Mouse (Mus musculus): ENCODE data around the gene F2. TPM values are rescaled to one million over a fixed set of nuclear protein-coding genes. Genes with fewer than 3 reads are reported as not detected.

The F2 gene
- polyA plus RNA-seq, 1 experiment from 2014 or later, result 15.9 TPM

DNA sequence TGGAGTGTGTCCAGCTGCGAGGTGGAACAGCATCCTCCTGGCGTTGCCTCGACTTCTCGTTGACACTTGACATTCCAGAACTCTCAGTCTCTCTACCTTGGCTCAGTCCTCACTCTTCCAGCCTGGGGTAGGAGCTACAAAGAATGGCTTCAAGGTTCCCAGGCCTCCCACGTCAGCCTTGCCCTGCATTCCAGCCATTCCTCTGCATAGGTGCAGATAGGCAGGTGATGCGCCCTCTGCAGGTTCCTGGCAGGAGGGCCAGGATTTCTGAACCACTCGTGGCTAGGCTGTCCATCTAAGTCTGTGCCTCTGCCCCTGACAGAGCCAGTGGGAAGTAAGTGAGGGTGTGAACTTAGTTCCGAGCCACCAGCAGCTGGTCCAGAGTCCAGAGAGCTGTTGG is 20.6 kb upstream of the F2 start:
- H3K9me3 ChIP-seq, result no peaks in the 10 kb centered on the region
- peaks cover 88% of the 10 kb centered on the region for H3K36me3 ChIP-seq
- no peak overlapping the region for H3K4me3 ChIP-seq
- 55% methylated on average over 8 of the region's 8 CpGs for WGBS
- DNase-seq (ENCODE audit: low spot score), result no peak
- peak overlapping the region; percentile 93; the same call in 1 of the 2 replicates for H3K27ac ChIP-seq
- peaks cover 54% of the 10 kb centered on the region for H3K4me1 ChIP-seq
- H3K27me3 ChIP-seq (ENCODE audit: insufficient read depth, poor library complexity, severe bottlenecking), result no peaks in the 10 kb centered on the region

DNA sequence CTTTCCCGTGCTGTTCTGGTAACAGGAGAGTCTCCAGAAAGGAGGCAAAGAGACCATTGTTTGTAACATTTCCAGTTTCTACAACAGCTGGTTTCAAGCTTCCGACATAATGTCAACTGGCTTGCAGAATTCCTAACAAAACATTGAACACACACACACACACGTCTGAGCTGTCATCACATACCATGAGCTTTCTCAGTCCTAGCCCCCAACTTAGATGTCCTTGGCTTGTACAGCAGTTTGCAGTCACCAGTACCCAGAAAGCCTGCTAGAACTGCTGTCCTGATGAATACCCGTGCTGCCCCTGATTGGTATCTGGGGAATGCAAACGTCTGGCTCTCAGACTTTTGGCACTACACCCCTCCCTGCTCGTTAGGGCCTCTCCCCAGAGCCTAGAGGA is 19.6 kb upstream of the F2 start:
- no peak for DNase-seq (ENCODE audit: low spot score)
- H3K27ac ChIP-seq, result peak overlapping the region; percentile 93
- H3K4me1 ChIP-seq, result peaks cover 64% of the 10 kb centered on the region
- no peaks in the 10 kb centered on the region for H3K9me3 ChIP-seq
- peaks cover 80% of the 10 kb centered on the region for H3K36me3 ChIP-seq
- H3K27me3 ChIP-seq (ENCODE audit: insufficient read depth, poor library complexity, severe bottlenecking), result no peaks in the 10 kb centered on the region
- WGBS, result 31% methylated on average over 6 of the region's 6 CpGs
- no peak overlapping the region for H3K4me3 ChIP-seq

DNA sequence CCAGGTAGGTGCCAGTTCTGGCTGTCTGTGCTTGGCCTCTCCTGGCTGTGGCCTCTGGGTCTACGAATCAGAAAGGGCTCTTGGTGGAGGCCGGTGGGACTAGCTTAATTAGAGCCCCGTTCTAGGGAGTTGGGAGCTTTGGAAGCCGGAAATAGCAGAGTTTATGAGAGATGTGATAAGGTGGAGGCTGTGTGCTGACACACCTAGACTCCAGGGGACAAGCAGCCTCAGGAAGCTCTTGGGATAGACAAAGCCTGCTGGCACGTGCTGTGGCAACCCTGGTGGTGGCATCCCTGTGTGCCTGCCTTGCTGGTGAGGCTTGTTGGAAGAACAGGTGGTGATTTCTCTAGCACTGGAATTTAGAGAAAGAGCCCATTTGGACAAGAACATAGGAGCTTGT is 19.2 kb upstream of the F2 start:
- H3K36me3 ChIP-seq, result peaks cover 78% of the 10 kb centered on the region
- peaks cover 66% of the 10 kb centered on the region for H3K4me1 ChIP-seq

DNA sequence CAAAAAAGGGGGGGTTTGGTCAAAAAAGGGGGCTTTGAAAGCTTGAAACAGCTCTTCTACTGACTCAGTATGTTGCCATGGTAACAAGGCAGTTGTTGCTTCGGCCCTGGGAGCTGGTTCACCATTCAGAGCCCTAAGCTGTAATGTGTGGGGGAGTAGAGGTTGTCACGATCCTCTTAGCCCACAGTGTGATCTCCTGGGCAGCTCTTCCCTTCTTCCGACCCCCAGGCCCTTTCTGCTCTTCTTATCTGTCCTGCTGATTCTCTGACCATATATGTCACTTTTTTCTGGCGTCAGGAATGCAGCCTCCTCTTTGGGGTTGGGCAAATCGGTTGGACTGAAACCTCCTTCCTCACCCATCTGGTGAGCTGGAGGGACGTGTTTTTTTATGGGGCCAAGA is 16.6 kb upstream of the F2 start:
- H3K36me3 ChIP-seq, result peaks cover 56% of the 10 kb centered on the region
- H3K4me3 ChIP-seq, result peak overlapping the region; percentile 29; the same call in 1 of the 2 replicates
- peak overlapping the region; percentile 93 for H3K27ac ChIP-seq
- H3K27me3 ChIP-seq (ENCODE audit: insufficient read depth, poor library complexity, severe bottlenecking), result no peaks in the 10 kb centered on the region
- H3K9me3 ChIP-seq, result no peaks in the 10 kb centered on the region
- 31% methylated on average over 6 of the region's 6 CpGs for WGBS
- peaks cover 78% of the 10 kb centered on the region for H3K4me1 ChIP-seq
- DNase-seq (ENCODE audit: low spot score), result peak; percentile 91

More for the DNA sequence above, 19.2 kb upstream of the F2 start:
- Histone ChIP-seq H3K4me3 (peak overlapping the region; percentile 13; the same call in 1 of the 2 replicates), H3K27me3 (ENCODE audit: insufficient read depth, poor library complexity, severe bottlenecking) (no peaks in the 10 kb centered on the region), H3K27ac (peak overlapping the region; percentile 93), H3K9me3 (no peaks in the 10 kb centered on the region)
- no peak for DNase-seq (ENCODE audit: low spot score)
- WGBS, result 53% methylated on average over 5 of the region's 5 CpGs

DNA sequence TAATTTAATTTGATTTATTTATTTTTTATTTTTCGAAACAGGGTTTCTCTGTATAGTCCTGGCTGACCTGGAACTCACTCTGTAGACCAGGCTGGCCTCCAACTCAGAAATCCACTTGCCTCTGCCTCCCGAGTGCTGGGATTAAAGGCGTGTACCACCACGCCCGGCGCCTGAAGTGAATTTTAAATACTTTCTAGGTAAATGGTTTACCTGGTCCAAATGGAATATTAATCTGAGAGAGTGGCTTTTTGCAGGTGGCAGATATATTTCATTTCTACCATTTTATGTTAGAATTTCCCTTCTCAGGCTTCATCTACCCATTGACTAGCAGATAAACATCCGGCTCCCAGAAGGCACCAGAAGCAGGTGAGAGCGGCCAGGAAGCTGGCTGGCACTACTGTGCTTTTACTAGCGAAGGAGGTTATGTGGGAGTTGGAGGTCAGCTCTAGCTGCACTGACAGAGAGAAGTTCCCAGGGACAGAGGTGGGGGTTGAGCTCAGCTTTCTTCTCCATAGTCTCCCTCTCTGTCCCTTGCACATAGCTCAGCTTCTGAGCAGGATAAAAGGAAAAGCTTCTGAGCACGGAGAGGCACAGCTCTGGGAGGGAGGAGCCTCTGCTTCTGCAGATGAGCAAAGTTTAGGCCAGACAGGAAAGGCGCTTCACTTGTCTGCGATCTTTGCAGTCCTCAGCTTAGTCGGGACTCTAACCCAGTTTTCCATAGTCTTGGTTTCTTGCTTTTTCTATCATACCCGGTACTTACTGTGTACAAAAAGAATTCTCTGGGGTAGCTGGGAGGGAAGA is 15.4 kb upstream of the F2 start:
- Histone ChIP-seq H3K27me3 (ENCODE audit: insufficient read depth, poor library complexity, severe bottlenecking) (no peaks in the 10 kb centered on the region), H3K4me3 (peak overlapping the region; percentile 95; the same call in 1 of the 2 replicates), H3K27ac (peak overlapping the region; percentile 93), H3K4me1 (peaks cover 73% of the 10 kb centered on the region), H3K9me3 (no peaks in the 10 kb centered on the region), H3K36me3 (peaks cover 56% of the 10 kb centered on the region)
- no peak for DNase-seq (ENCODE audit: low spot score)
- 79% methylated on average over 14 of the region's 14 CpGs for WGBS

DNA sequence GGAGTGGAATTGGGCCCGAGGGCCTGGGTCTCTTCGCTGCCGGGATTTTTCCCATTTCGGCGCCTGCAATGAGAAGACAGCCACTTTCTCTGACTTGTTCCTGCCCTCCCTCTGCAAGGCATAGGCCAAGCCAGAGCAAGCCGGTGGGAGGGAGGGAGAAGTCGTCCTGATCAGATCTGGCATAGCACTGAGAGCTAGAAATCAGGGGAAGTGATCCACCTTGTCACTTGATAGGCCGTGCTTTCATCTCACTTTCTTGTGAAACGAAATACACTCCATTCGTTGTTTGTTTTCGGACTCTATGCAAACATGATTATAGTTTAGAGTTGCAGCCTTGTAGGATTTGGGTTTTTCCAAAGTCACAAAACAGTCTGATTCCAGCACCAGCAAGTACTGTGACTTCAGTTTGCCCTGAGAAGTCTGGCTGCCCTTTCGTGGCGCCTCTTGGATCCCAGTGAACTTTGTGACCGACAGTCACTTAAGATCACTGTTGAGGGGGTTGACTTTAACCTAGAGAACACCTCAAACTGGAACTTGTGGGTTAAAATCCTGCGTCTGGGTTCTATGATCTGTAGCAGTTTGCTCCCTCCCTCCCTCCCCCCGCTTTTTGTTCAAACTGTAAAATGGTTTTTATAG is 14.3 kb upstream of the F2 start:
- Histone ChIP-seq H3K27ac (peak overlapping the region; percentile 93), H3K27me3 (ENCODE audit: insufficient read depth, poor library complexity, severe bottlenecking) (no peaks in the 10 kb centered on the region), H3K9me3 (no peaks in the 10 kb centered on the region), H3K4me3 (peak overlapping the region; percentile 95), H3K4me1 (peaks cover 61% of the 10 kb centered on the region), H3K36me3 (peaks cover 56% of the 10 kb centered on the region)
- WGBS, result 8% methylated on average over 16 of the region's 16 CpGs
- no peak for DNase-seq (ENCODE audit: low spot score)

DNA sequence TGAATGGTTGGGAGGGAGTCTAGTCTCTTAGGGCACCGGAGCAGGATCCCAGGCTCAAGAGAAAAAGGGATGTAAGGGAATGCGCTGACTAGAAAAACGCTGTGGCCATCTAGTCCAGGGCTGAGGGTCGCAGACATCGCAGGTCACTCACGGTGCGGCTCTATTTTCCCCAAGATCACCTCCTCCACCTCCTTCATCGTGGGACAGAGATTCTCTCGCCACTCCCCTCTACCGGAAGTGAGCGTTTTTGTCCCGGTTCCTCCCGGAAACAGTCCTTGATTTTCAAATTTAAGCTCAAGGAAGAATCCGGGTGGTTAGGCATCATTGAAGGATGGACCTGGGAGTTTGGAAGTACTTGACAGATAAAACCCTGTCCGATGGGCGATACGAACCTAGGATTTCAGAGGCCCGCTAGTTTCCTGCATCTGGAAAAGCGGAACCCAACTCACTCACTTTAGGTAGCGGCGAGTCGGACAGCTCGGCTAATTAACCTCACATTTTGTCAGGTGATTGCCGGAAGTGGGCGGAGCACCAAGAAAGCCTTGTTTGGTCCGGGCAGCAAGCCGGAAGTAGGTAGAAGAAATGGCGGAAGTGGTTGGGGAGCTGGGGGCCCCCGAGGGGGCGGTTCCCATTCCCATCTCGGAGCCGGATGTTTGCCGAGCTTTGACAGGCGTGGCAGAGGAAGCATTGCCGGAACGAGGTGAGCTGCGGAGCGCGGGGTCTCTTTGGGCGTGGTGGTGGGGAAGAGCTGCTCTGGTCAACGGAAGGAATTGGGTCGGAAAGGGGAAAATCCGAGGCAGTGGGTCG is 13.5 kb upstream of the F2 start, which contains the start of the genes Zfp408 and Arhgap1:
Gene Zfp408 (minus strand): TSS at position 239 of the 807 bp plus-strand sequence.
Gene Arhgap1 (plus strand): TSS at position 308 of the 807 bp plus-strand sequence.
- Histone ChIP-seq H3K27ac (peak within 1 kb of the TSS; percentile 93), H3K4me1 (peaks cover 54% of the 10 kb centered on the region), H3K27me3 (ENCODE audit: insufficient read depth, poor library complexity, severe bottlenecking) (no peaks in the 10 kb centered on the region), H3K9me3 (no peaks in the 10 kb centered on the region), H3K4me3 (peak within 1 kb of the TSS; percentile 95), H3K36me3 (peaks cover 56% of the 10 kb centered on the region)
- DNase-seq (ENCODE audit: low spot score), result peak; percentile 99
- under 1% methylated on average over 44 of the region's 44 CpGs for WGBS

DNA sequence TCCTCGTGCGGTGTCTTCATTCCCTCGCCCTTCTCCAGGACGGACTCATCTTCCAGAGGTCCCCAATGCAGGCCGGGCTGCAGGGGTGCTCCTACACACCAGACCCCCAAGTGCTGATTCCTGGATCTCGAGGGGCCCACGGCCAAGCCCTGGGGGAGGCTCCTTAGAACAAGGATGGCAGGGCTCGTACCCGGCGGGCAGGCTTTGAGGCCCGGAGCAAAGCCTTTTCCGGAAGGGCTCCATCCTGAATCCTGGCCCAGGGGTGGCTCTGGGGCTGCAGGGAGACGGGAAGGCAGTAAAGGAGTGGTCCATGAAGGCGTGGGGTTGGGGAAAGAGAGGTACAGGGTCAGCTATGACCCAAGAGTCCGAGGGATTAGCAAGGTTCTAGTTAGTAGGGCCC is 12.9 kb upstream of the F2 start:
- Histone ChIP-seq H3K4me1 (peaks cover 48% of the 10 kb centered on the region), H3K9me3 (no peaks in the 10 kb centered on the region), H3K27ac (peak overlapping the region; percentile 93), H3K36me3 (peaks cover 56% of the 10 kb centered on the region), H3K4me3 (peak overlapping the region; percentile 95), H3K27me3 (ENCODE audit: insufficient read depth, poor library complexity, severe bottlenecking) (no peaks in the 10 kb centered on the region)
- WGBS, result 2% methylated on average over 15 of the region's 15 CpGs
- no peak for DNase-seq (ENCODE audit: low spot score)

DNA sequence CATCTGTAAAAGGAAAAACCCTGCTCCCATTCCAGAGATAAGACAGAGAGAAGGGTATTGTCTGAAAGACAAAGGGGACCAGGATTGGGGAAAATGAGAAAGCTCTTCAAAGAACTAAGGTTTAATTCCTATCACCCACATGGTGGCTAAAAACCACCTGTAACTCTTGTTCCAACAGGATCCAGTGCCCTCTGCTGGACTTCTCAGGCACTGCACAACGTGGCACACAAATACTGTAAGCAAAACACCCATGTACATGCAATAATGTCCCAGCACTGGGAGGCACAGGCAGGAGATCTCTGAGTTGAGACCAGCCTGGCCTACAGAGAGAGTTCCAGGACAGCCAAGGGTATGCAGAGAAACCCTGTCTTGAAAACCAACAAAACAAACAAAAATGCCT is 10.5 kb upstream of the F2 start:
- Histone ChIP-seq H3K4me3 (no peak overlapping the region), H3K36me3 (peaks cover 63% of the 10 kb centered on the region), H3K27ac (no peak overlapping the region), H3K4me1 (peaks cover 24% of the 10 kb centered on the region), H3K9me3 (no peaks in the 10 kb centered on the region), H3K27me3 (ENCODE audit: insufficient read depth, poor library complexity, severe bottlenecking) (no peaks in the 10 kb centered on the region)
- no peak for DNase-seq (ENCODE audit: low spot score)
- WGBS, result 23% methylated on average over 1 of the region's 1 CpGs

DNA sequence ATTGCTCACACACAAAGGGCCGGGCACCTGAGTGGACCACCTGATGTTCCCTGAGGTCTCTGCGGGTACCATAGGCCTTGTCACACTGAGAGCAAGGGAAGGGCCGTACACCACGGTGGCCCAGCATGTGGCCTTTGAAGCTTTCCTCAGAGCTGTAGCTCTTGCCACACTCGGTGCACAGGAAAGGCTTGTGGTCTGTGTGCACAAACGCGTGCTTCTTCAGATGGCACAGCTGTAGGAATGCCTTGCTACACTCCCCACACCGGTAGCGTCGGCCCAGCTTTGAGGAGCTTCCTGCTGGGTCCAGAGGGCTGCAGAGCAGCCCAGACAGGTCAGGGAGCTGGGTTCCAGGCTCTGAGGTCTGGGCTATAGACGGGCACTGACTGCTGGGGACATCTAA is 9.6 kb upstream of the F2 start:
- no peak overlapping the region for H3K4me3 ChIP-seq
- peaks cover 62% of the 10 kb centered on the region for H3K36me3 ChIP-seq
- 94% methylated on average over 11 of the region's 11 CpGs for WGBS
- no peaks in the 10 kb centered on the region for H3K27me3 ChIP-seq (ENCODE audit: insufficient read depth, poor library complexity, severe bottlenecking)
- no peak for DNase-seq (ENCODE audit: low spot score)
- H3K9me3 ChIP-seq, result no peaks in the 10 kb centered on the region
- no peak overlapping the region for H3K27ac ChIP-seq
- H3K4me1 ChIP-seq, result peaks cover 14% of the 10 kb centered on the region

DNA sequence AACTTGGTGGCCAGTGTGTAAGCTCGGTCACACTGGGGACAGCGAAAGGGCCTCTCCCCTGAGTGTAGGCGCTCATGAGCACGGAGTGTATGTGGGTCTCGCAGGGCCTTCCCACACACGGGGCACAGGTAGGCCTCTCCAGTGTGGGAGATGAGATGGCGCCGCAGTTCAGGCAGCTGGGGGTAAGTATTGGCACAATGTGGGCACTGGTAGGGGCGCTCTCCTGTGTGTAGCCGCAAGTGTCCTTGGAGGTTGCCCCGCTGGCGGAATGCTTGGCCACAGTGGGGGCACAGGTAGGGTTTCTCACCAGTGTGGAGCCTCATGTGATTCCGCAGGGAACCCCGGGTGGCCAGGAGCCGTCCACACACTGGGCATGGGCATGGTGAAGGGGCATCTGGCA is 9.1 kb upstream of the F2 start:
- H3K9me3 ChIP-seq, result no peaks in the 10 kb centered on the region
- H3K27ac ChIP-seq, result no peak overlapping the region
- DNase-seq (ENCODE audit: low spot score), result no peak
- H3K36me3 ChIP-seq, result peaks cover 62% of the 10 kb centered on the region
- 96% methylated on average over 15 of the region's 15 CpGs for WGBS
- H3K4me3 ChIP-seq, result no peak overlapping the region
- H3K27me3 ChIP-seq (ENCODE audit: insufficient read depth, poor library complexity, severe bottlenecking), result no peaks in the 10 kb centered on the region
- peaks cover 12% of the 10 kb centered on the region for H3K4me1 ChIP-seq

DNA sequence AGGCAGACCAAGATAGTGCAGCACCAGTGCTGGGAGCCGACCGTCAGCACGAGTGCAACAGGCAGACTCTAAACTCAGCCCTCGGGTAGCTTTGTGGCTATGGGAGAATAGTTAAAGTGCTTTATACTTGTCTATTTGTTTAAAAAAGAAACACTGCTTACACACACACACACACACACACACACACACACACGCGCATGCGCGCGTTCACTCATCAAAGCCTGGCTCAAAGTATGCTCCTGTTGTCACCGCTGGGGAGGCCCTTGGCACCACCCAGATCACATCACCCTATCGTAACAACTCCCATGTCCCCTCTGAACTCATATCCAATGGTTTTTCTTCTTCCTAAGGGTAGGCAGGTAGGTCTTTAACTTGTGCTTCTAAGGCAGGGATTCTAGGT is 7.8 kb upstream of the F2 start:
- Histone ChIP-seq H3K9me3 (no peaks in the 10 kb centered on the region), H3K36me3 (peaks cover 62% of the 10 kb centered on the region), H3K27ac (no peak overlapping the region), H3K4me1 (peaks cover 10% of the 10 kb centered on the region), H3K4me3 (no peak overlapping the region), H3K27me3 (ENCODE audit: insufficient read depth, poor library complexity, severe bottlenecking) (no peaks in the 10 kb centered on the region)
- no peak for DNase-seq (ENCODE audit: low spot score)
- 95% methylated on average over 11 of the region's 11 CpGs for WGBS
